Mouse (Mus musculus): ENCODE measurements around the gene Upp2. TPM values are rescaled to one million over a fixed set of nuclear protein-coding genes. Genes with fewer than 3 reads are reported as not detected.

The Upp2 gene
- polyA plus RNA-seq, 1 experiment, result 41.1 TPM

GRCm38 (mm10) chr2:58566410-58567065, 560 bp upstream of the Upp2 start:
- TF ChIP-seq POLR2A (IDR thresholded peaks at IDR 0.05; ENCODE audit: extremely low read depth, insufficient read depth, low read length) (no peak), CTCF (IDR thresholded peaks at IDR 0.05; ENCODE audit: extremely low read depth, insufficient read depth, low read length) (no peak)
- Histone ChIP-seq H3K4me1 (ENCODE audit: control insufficient read depth, insufficient read depth, low read length) (peaks cover 6% of the 10 kb centered on the region), H3K4me3 (ENCODE audit: insufficient read depth, low read length) (peak overlapping the region; percentile 74), H3K27ac (ENCODE audit: insufficient read depth, low read length) (peak overlapping the region; percentile 89)

DNA sequence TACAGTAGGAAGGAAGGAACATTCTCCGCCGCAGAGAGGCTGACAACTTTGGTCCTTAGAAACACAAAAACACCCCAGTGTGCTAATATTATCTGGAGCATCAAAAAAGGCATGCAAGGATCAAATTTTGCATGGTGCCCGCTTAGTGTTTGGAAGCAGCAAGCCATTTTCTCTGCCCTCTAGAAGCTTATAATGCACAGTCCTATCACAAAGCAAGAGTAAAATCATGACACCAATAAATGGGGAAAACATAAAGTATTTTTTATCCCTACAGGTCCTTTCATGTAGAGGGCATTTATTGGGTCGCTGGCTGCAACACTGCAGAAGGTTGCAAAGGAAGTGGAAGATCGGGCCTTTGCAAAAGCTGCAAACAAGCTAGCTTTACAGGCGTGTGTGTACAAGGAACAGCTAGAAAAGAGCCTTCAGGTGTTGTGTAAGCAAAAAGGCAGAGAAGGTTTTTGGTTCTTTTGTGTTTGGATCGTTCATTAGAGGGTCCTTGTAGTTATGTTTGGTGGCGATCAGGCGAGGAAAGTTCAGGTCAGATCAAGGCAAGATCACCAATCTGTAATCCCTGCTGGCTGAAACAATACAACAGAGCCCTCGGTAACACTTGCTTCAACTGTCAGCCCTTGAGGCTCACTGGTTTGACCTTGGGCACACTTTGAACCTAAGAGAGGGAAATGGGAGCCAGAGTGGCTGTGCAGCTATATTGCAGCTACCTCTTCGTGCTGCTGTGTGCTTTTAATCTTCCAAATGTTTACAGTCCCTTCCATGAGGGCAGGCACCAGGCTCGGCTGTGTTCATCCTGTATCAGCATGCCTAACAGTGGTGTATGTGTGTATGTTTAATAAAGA, 995 bp downstream of the Upp2 start:
- TF ChIP-seq POLR2A (IDR thresholded peaks at IDR 0.05; ENCODE audit: extremely low read depth, insufficient read depth, low read length) (no peak), CTCF (IDR thresholded peaks at IDR 0.05; ENCODE audit: extremely low read depth, insufficient read depth, low read length) (no peak)
- H3K27ac ChIP-seq (ENCODE audit: insufficient read depth, low read length), result peak overlapping the region; percentile 53; the same call in 1 of the 2 replicates
- peaks cover 6% of the 10 kb centered on the region for H3K4me1 ChIP-seq (ENCODE audit: control insufficient read depth, insufficient read depth, low read length)
- peak overlapping the region; percentile 74 for H3K4me3 ChIP-seq (ENCODE audit: insufficient read depth, low read length)

DNA sequence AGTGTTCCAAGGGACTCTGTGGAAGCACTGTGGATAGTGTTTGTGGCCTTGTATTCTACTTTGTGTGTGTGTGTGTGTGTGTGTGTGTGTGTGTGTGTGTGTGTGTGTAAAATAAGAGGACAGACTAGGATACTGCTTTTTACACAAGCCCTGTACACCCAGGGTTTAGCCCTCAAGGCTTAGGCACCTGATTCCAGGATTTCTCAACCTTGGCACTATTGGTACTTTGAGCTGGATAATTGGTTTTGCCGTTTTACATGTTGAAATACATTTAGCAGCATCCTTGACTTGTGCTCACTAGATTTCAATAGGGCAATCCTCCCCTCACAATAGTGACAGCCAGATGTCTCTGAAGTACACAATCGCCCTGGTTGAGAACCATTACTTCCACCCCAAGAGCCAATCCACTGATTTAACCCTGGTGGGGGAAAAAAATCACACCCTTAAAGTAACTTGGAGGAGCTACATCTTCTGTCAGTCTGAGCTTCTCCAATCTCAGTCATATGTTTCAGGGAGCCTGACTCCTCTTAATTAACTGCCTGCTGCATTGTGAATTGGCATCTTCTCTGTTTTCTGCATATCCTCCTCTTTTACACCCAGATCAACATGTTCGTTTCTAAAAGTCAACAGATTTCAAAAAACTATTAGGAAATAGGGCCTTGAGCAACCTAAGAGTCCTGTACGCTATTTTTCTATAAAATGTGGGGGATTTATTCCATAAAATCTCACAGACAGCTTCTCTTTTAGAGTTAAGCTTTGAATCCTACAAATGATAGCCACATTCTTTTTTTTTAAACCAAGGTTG, 1.9 kb downstream of the Upp2 start:
- TF ChIP-seq POLR2A (IDR thresholded peaks at IDR 0.05; ENCODE audit: extremely low read depth, insufficient read depth, low read length), result no peak
- no peak for TF ChIP-seq CTCF (IDR thresholded peaks at IDR 0.05; ENCODE audit: extremely low read depth, insufficient read depth, low read length)
- Histone ChIP-seq H3K27ac (ENCODE audit: insufficient read depth, low read length) (no peak overlapping the region), H3K4me1 (ENCODE audit: control insufficient read depth, insufficient read depth, low read length) (peaks cover 6% of the 10 kb centered on the region), H3K4me3 (ENCODE audit: insufficient read depth, low read length) (peak overlapping the region; percentile 74)

- Histone ChIP-seq H3K27ac (ENCODE audit: insufficient read depth, low read length) (no peak overlapping the region), H3K4me3 (ENCODE audit: insufficient read depth, low read length) (no peak overlapping the region), H3K4me1 (ENCODE audit: control insufficient read depth, insufficient read depth, low read length) (no peaks in the 10 kb centered on the region)
- TF ChIP-seq POLR2A (IDR thresholded peaks at IDR 0.05; ENCODE audit: extremely low read depth, insufficient read depth, low read length) (no peak), CTCF (IDR thresholded peaks at IDR 0.05; ENCODE audit: extremely low read depth, insufficient read depth, low read length) (no peak)
Measured at GRCm38 (mm10) chr2:58574167-58574566, 7.1 kb downstream of the Upp2 start.

DNA sequence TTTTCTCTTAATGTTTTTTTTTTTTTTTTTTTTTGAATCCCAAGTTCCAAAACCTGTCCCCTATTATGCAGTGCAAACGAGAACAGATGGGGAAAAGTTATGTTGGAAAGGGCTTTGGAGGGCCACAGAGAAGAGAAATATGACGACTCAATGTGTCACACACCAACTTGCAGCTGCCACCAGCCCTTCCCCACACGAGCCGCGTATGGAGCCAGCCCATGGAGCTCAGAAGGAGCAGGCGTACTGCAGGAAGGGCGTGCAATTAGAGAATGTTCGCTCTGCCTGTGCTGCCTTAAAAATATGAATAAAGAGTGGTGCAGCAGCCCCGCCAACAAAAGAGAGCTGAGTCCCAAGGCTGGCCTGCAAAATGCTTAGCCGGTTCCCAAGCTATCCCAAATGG, 19.2 kb downstream of the Upp2 start:
- TF ChIP-seq POLR2A (IDR thresholded peaks at IDR 0.05; ENCODE audit: extremely low read depth, insufficient read depth, low read length) (no peak), CTCF (IDR thresholded peaks at IDR 0.05; ENCODE audit: extremely low read depth, insufficient read depth, low read length) (no peak)
- H3K4me3 ChIP-seq (ENCODE audit: insufficient read depth, low read length), result no peak overlapping the region
- peaks cover 4% of the 10 kb centered on the region for H3K4me1 ChIP-seq (ENCODE audit: control insufficient read depth, insufficient read depth, low read length)
- H3K27ac ChIP-seq (ENCODE audit: insufficient read depth, low read length), result no peak overlapping the region

- Histone ChIP-seq H3K4me3 (ENCODE audit: insufficient read depth, low read length) (no peak overlapping the region), H3K27ac (ENCODE audit: insufficient read depth, low read length) (no peak overlapping the region), H3K4me1 (ENCODE audit: control insufficient read depth, insufficient read depth, low read length) (peaks cover 4% of the 10 kb centered on the region)
- TF ChIP-seq POLR2A (IDR thresholded peaks at IDR 0.05; ENCODE audit: extremely low read depth, insufficient read depth, low read length) (no peak), CTCF (IDR thresholded peaks at IDR 0.05; ENCODE audit: extremely low read depth, insufficient read depth, low read length) (no peak)
Measured at GRCm38 (mm10) chr2:58589637-58590036, 22.5 kb downstream of the Upp2 start.

DNA sequence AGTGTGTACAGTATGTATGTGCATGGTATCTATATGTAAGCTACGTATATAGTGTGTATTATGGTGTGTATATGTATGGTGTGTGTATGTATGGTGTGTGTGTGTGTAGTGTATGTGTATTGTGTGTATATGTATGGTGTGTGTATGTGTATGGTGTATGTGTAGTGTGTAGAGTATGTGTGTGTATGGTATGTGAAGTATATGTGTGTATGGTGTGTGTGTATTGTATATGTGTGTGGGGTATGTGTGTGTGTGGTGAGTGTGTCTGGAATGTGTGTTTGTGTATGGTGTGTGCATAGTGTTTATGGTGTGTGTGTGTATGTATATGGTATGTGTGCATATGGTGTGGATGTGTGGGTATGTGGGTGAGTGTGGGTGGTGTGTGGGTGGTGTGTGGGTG, 23.0 kb downstream of the Upp2 start:
- H3K4me1 ChIP-seq (ENCODE audit: control insufficient read depth, insufficient read depth, low read length), result peaks cover 4% of the 10 kb centered on the region
- no peak for TF ChIP-seq CTCF (IDR thresholded peaks at IDR 0.05; ENCODE audit: extremely low read depth, insufficient read depth, low read length)
- no peak for TF ChIP-seq POLR2A (IDR thresholded peaks at IDR 0.05; ENCODE audit: extremely low read depth, insufficient read depth, low read length)
- H3K27ac ChIP-seq (ENCODE audit: insufficient read depth, low read length), result no peak overlapping the region
- no peak overlapping the region for H3K4me3 ChIP-seq (ENCODE audit: insufficient read depth, low read length)

GRCm38 (mm10) chr2:58595350-58595749, 28.3 kb downstream of the Upp2 start:
- H3K27ac ChIP-seq (ENCODE audit: insufficient read depth, low read length), result no peak overlapping the region
- TF ChIP-seq POLR2A (IDR thresholded peaks at IDR 0.05; ENCODE audit: extremely low read depth, insufficient read depth, low read length), result no peak
- no peak for TF ChIP-seq CTCF (IDR thresholded peaks at IDR 0.05; ENCODE audit: extremely low read depth, insufficient read depth, low read length)

DNA sequence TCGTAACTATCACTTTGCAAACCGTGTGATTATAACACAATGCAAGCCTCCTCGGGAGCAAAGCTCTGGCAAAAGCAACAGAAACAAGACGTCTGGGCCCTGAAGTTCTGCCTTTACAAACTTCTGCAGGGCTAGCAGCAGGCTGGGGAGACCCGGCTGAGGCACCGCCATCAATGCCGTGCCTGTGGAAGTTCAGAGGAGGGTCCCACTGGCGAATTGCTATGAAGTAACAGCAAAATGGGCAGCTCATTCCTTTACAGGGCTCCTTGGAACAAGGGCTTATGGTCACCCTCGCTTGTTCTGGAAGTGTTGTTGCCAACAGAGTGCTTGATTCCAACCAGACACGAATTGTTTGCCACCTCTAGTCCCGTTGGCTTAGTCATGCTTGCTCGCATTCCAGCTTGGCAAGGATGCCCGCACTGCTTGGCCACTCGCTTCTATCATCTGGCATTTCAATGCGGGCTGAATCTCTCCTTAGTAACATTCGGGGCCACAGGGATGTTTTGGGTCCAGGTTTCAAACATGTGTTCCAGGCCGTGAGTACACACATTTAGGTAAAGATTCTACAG, 29.8 kb downstream of the Upp2 start:
- Histone ChIP-seq H3K4me3 (ENCODE audit: insufficient read depth, low read length) (no peak overlapping the region), H3K27ac (ENCODE audit: insufficient read depth, low read length) (no peak overlapping the region)

More at GRCm38 (mm10) chr2:58595350-58595749, 28.3 kb downstream of the Upp2 start:
- H3K4me1 ChIP-seq (ENCODE audit: control insufficient read depth, insufficient read depth, low read length), result peaks cover 4% of the 10 kb centered on the region; the same call in 1 of the 2 replicates
- H3K4me3 ChIP-seq (ENCODE audit: insufficient read depth, low read length), result no peak overlapping the region

More for the DNA sequence above, 29.8 kb downstream of the Upp2 start:
- H3K4me1 ChIP-seq (ENCODE audit: control insufficient read depth, insufficient read depth, low read length), result peaks cover 4% of the 10 kb centered on the region; the same call in 1 of the 2 replicates
- TF ChIP-seq CTCF (IDR thresholded peaks at IDR 0.05; ENCODE audit: extremely low read depth, insufficient read depth, low read length) (no peak), POLR2A (IDR thresholded peaks at IDR 0.05; ENCODE audit: extremely low read depth, insufficient read depth, low read length) (no peak)

Measured in cortical plate, adult 2 months (tissue).